Mouse (Mus musculus) midbrain, postnatal 0 days (tissue): ENCODE data around the gene Dach1. TPM values are rescaled to one million over a fixed set of nuclear protein-coding genes. Genes with fewer than 3 reads are reported as not detected.

ENCODE experiments used
- ATAC-seq: fragments of 200-750 bp; cut with Nextera tagmentation; 2 replicates; pipeline ENCODE4 v1.8.0; 2017; ENCODE audit warnings: moderate number of reproducible peaks, mild to moderate bottlenecking, moderate TSS enrichment, moderate library complexity; ENCODE audit not compliant: low FRiP score
- DNase-seq: peaks from one replicate; pipeline ENCODE4 v3.0.0-alpha.2; 2015; ENCODE audit warnings: low spot score
- H3K27ac ChIP-seq: fragments of 300-500 bp; sonication (generic); 2 replicates; pipeline ENCODE4 v1.5.1; 2014; ENCODE audit warnings: low read depth, mild to moderate bottlenecking, low read length, mixed read lengths
- H3K27me3 ChIP-seq: fragments of 300-500 bp; sonication (generic); 2 replicates; pipeline ENCODE4 v1.6.1; 2014; ENCODE audit warnings: low read length, control low read depth, mixed read lengths; ENCODE audit not compliant: insufficient read depth
- H3K36me3 ChIP-seq: fragments of 300-500 bp; sonication (generic); 2 replicates; pipeline ENCODE4 v1.6.1; 2014; ENCODE audit warnings: low read length, control low read depth, mixed read lengths; ENCODE audit not compliant: insufficient read depth
- H3K4me1 ChIP-seq: fragments of 300-500 bp; sonication (generic); 2 replicates; pipeline ENCODE4 v1.6.1; 2014; ENCODE audit warnings: mild to moderate bottlenecking, control low read depth, antibody characterized with exemption, low read length, mixed read lengths; ENCODE audit not compliant: insufficient read depth
- H3K4me2 ChIP-seq: fragments of 300-500 bp; sonication (generic); 2 replicates; pipeline ENCODE4 v1.6.1; 2014; ENCODE audit warnings: low read depth, mild to moderate bottlenecking, low read length, mixed read lengths; ENCODE audit not compliant: poor library complexity, severe bottlenecking
- H3K4me3 ChIP-seq: fragments of 300-500 bp; sonication (generic); 2 replicates; pipeline ENCODE4 v1.5.1; 2014; ENCODE audit warnings: low read depth, mild to moderate bottlenecking, low read length, moderate library complexity
- H3K9ac ChIP-seq: fragments of 300-500 bp; sonication (generic); replicated peaks from 2 replicates; pipeline ENCODE4 v1.6.1; 2014; ENCODE audit warnings: mild to moderate bottlenecking, low read length, moderate library complexity, mixed read lengths; ENCODE audit not compliant: poor library complexity, severe bottlenecking
- H3K9me3 ChIP-seq: fragments of 300-500 bp; sonication (generic); 2 replicates; pipeline ENCODE4 v1.6.1; 2016; ENCODE audit warnings: low read length, control low read depth
- CTCF ChIP-seq: IDR thresholded peaks from 2 replicates; pipeline ENCODE4 v1.5.1; 2016; ENCODE audit warnings: antibody characterized with exemption, mild to moderate bottlenecking
- WGBS: fragments of 180-500 bp; shearing (Covaris S2); extraction: QIAGEN DNeasy Blood & Tissue Kit; methylation state at CpG from one replicate; pipeline ENCODE4 v1.1.7; 2014; 5-methylcytosine and 5-hydroxymethylcytosine counted together
- polyA plus RNA-seq: library from polyadenylated mRNA; unstranded; fragments of >200 nt; fragmentation: Nextera tagmentation; extraction: Ambion mirVana; gene quantifications from 2 replicates; pipeline ENCODE4 v1.2.1, GENCODE M21; 2015
- total RNA-seq: library from RNA; depleted of rRNA; stranded (reverse); fragments of >200 nt; gene quantifications from 2 replicates; pipeline ENCODE4 v1.2.3, GENCODE M21; 2014

Dach1 gene
- total and polyA plus RNA-seq, 2 experiments from 2014 or later, result 6.4 to 14.5 TPM

DNA sequence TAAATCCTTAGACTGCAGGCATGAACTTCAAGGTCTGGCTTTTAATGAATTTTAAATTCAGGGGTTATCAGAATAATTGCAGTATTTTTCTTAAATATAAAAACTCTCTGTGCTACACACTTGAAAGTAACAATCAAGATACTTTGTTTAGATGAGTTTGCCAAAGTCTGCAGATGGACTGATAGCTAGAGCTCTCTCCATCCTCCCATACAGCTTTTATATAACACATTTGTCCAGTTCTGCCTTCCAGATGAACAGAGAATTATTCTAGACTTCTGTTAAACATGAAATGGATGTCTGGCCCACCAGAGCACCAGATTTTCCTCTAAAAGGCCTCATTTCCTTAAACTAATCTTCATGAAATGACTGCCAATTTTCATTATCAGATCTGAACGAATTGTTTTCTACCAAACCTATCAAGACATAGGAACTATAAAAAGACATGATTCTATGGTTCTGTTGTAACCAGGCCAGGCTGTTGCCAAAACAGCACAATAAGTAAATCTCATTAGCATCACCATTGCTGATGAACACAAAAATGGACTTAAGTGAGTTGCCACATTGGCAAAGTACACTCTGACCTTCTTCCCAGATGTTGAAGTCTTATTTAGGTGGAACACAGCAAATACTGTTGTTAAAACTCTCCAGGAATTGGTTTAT lies 167.4 kb downstream of the Dach1 start:
- no peaks in the 10 kb centered on the region for H3K9me3 ChIP-seq
- no peaks in the 10 kb centered on the region for H3K4me1 ChIP-seq
- H3K36me3 ChIP-seq, result no peaks in the 10 kb centered on the region
- TF ChIP-seq CTCF, result no peak
- no peak overlapping the region for H3K4me3 ChIP-seq
- no peak overlapping the region for H3K27ac ChIP-seq
- no peaks in the 10 kb centered on the region for H3K27me3 ChIP-seq
- DNase-seq (no peak), ATAC-seq (no peak)
- 63% methylated on average over 1 of the region's 1 CpGs for WGBS
- no peak overlapping the region for H3K4me2 ChIP-seq
- H3K9ac ChIP-seq, result no peak overlapping the region

GRCm38 (mm10) chr14:97998584-97998983 lies 171.0 kb downstream of the Dach1 start:
- H3K4me3 ChIP-seq, result no peak overlapping the region
- H3K4me2 ChIP-seq, result no peak overlapping the region
- TF ChIP-seq CTCF, result no peak
- no peak overlapping the region for H3K27ac ChIP-seq
- no peak for ATAC-seq
- no peak for DNase-seq
- no peak overlapping the region for H3K9ac ChIP-seq
- no peaks in the 10 kb centered on the region for H3K36me3 ChIP-seq
- no peaks in the 10 kb centered on the region for H3K4me1 ChIP-seq
- no peaks in the 10 kb centered on the region for H3K27me3 ChIP-seq
- no peaks in the 10 kb centered on the region for H3K9me3 ChIP-seq

DNA sequence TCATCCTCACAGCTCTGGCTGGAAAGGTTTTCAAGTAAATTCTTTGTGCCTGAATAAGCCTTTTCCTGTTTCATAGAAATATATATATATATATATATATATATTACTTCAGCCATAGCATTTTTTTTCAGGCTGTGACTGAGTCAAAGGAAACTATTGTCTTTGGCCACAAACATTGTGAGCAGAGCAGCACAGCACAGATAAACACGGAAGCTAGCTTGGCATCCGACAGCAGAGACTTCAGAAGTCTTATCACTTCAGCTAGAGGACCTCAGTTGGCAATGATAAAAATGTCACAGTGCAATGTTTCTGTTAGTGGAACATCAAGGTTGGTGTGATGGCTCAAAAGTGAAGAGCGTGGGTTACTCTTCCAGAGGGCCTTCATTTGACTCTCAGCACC lies 186.3 kb downstream of the Dach1 start:
- WGBS, result 84% methylated on average over 3 of the region's 3 CpGs
- ATAC-seq (no peak), DNase-seq (no peak)
- TF ChIP-seq CTCF, result no peak
- Histone ChIP-seq H3K36me3 (no peaks in the 10 kb centered on the region), H3K4me1 (no peaks in the 10 kb centered on the region), H3K27me3 (no peaks in the 10 kb centered on the region), H3K27ac (no peak overlapping the region), H3K9ac (no peak overlapping the region), H3K4me3 (no peak overlapping the region), H3K9me3 (no peaks in the 10 kb centered on the region), H3K4me2 (no peak overlapping the region)

DNA sequence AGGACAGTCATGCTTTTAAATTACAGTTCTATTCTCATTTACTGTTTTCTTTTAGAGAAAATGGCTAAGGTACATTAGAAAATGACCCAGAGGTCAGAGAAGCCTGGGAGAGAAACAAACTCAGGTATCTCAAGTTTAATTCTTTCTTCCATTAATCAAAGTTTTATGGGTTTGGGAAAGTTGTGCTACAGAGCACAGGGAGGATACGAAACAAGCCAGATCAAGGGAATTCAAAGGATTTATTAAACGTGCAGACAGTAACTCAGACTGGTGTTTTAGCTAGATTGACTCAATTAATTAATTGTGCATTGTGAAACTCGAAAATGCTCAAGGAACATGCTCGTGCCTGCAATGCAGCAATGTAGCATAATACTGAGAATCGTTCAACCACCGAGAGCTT lies 186.9 kb downstream of the Dach1 start:
- TF ChIP-seq CTCF, result no peak
- Histone ChIP-seq H3K27me3 (no peaks in the 10 kb centered on the region), H3K4me2 (no peak overlapping the region), H3K9ac (no peak overlapping the region), H3K4me1 (no peaks in the 10 kb centered on the region), H3K4me3 (no peak overlapping the region), H3K9me3 (no peaks in the 10 kb centered on the region), H3K27ac (no peak overlapping the region), H3K36me3 (no peaks in the 10 kb centered on the region)
- ATAC-seq (no peak), DNase-seq (no peak)
- WGBS, result 79% methylated on average over 6 of the region's 6 CpGs

- no peak for DNase-seq
- Histone ChIP-seq H3K9me3 (no peaks in the 10 kb centered on the region), H3K4me3 (no peak overlapping the region), H3K4me1 (no peaks in the 10 kb centered on the region), H3K36me3 (no peaks in the 10 kb centered on the region), H3K9ac (no peak overlapping the region), H3K27ac (no peak overlapping the region), H3K4me2 (no peak overlapping the region), H3K27me3 (no peaks in the 10 kb centered on the region)
- no peak for ATAC-seq
- TF ChIP-seq CTCF, result no peak
- WGBS, result 45% methylated on average over 4 of the region's 4 CpGs
These were observed 188.7 kb downstream of the Dach1 start for GRCm38 (mm10) chr14:97980879-97981278.

DNA sequence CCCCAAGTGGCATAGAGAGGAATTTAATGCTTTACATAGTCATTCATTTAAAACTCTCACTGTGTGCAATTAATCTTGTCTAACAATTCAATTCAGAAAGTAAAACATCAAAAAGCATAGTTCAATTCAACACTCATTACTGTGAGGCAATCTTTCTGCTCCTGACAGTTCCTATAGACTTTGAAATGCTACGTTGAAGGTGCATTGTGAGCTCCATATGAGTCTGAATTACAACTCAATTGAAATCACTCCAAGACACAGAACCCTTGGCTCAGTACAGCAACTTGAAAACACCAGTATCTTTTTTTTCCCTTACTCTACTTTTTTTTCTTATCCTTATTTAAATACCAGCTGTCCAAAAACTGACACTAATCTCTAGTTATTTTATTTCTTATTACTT lies 193.5 kb downstream of the Dach1 start:
- WGBS, result 18% methylated on average over 1 of the region's 1 CpGs
- no peak overlapping the region for H3K9ac ChIP-seq
- H3K36me3 ChIP-seq, result no peaks in the 10 kb centered on the region
- no peak for TF ChIP-seq CTCF
- H3K4me1 ChIP-seq, result no peaks in the 10 kb centered on the region
- ATAC-seq (no peak), DNase-seq (no peak)
- no peaks in the 10 kb centered on the region for H3K9me3 ChIP-seq
- no peak overlapping the region for H3K27ac ChIP-seq
- H3K27me3 ChIP-seq, result no peaks in the 10 kb centered on the region
- no peak overlapping the region for H3K4me3 ChIP-seq
- no peak overlapping the region for H3K4me2 ChIP-seq
